Mouse (Mus musculus): ENCODE results near the gene Frmd8.

DNA sequence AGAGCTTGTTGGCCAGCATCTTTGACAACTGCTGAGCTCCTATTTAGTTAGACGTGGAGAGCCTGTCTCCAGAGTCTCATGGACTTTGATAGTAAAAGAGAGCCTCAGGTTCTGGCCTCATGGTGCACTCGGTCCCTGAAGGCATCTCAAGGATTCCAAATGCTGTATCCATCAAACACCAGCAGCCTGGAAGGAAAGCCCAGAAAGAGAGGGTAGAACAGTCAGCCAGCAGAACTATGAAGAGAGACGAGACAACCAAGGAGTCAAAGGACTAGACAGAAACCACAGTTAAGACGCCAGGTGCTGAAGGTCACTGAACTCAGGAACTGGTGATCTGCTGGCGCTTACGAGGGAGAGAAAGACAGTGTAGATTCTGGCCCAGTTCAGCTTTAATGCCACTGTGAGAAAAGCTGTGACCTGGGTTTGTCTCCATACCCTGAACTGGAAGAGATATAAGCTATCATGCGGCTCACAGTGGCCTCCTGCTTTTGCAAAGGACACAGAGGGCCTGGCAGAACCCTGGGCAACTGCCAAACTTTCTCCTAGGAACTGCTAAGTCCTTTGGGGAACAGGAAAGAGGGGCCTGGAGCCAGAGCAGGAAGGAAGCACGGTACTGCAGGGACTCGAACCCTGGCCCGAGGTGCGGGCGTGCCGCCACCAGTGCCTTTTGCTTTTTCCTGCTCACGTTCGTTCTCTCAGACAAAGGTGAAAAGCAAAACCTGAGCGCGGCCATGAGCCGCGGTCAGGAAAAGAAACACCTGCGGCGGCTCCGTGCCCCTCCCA lies 50.8 kb downstream of the Frmd8 start:
- TF ChIP-seq CTCF (IDR thresholded peaks at IDR 0.05; ENCODE audit: control insufficient read depth, insufficient read depth, low read length) (no peak), POLR2A (IDR thresholded peaks at IDR 0.05; ENCODE audit: borderline replicate concordance, control insufficient read depth, low read depth, low read length) (no peak)
